Mouse (Mus musculus) neural tube, embryonic 14.5 days (tissue): ENCODE measurements at regions not wholly inside any gene's neighbourhood (a gene's known extent, or its start where the extent isn't known, plus 50 kb on each side); places are given as distances from the start of the nearest gene placed in this dataset.

Source experiments
- ATAC-seq: fragments of 200-750 bp; cut with Nextera tagmentation; 2 replicates; pipeline ENCODE4 v1.8.0; 2017; ENCODE audit warnings: low read depth, mild to moderate bottlenecking, moderate TSS enrichment, moderate library complexity
- H3K27ac ChIP-seq: fragments of 300-500 bp; sonication (generic); 2 replicates; pipeline ENCODE4 v1.5.1; 2014; ENCODE audit warnings: low read depth, mild to moderate bottlenecking, control low read depth, low read length, moderate library complexity, mixed read lengths
- H3K27me3 ChIP-seq: fragments of 300-500 bp; sonication (generic); 2 replicates; pipeline ENCODE4 v1.6.1; 2014; ENCODE audit warnings: low read length; ENCODE audit not compliant: control insufficient read depth, insufficient read depth
- H3K36me3 ChIP-seq: fragments of 300-500 bp; sonication (generic); 2 replicates; pipeline ENCODE4 v1.6.1; 2014; ENCODE audit warnings: low read length, mixed read lengths; ENCODE audit not compliant: control insufficient read depth, insufficient read depth
- H3K4me1 ChIP-seq: fragments of 300-500 bp; sonication (generic); 2 replicates; pipeline ENCODE4 v1.6.1; 2014; ENCODE audit warnings: low read length; ENCODE audit not compliant: control insufficient read depth, insufficient read depth
- H3K4me2 ChIP-seq: fragments of 300-500 bp; sonication (generic); 2 replicates; pipeline ENCODE4 v1.6.1; 2014; ENCODE audit warnings: mild to moderate bottlenecking, low read depth, low read length, control low read depth
- H3K4me3 ChIP-seq: fragments of 300-500 bp; sonication (generic); 2 replicates; pipeline ENCODE4 v1.5.1; 2014; ENCODE audit warnings: low read depth, low read length, control low read depth, mixed read lengths
- H3K9ac ChIP-seq: fragments of 300-500 bp; sonication (generic); replicated peaks from 2 replicates; pipeline ENCODE4 v1.6.1; 2014; ENCODE audit warnings: low read depth, mild to moderate bottlenecking, control low read depth, low read length, mixed read lengths
- H3K9me3 ChIP-seq: fragments of 300-500 bp; sonication (generic); 2 replicates; pipeline ENCODE4 v1.6.1; 2016; ENCODE audit warnings: low read length; ENCODE audit not compliant: control insufficient read depth
- WGBS: fragments of 180-500 bp; shearing (Covaris S2); extraction: QIAGEN DNeasy Blood & Tissue Kit; methylation state at CpG from one replicate; pipeline ENCODE4 v1.1.7; 2014; 5-methylcytosine and 5-hydroxymethylcytosine counted together

DNA sequence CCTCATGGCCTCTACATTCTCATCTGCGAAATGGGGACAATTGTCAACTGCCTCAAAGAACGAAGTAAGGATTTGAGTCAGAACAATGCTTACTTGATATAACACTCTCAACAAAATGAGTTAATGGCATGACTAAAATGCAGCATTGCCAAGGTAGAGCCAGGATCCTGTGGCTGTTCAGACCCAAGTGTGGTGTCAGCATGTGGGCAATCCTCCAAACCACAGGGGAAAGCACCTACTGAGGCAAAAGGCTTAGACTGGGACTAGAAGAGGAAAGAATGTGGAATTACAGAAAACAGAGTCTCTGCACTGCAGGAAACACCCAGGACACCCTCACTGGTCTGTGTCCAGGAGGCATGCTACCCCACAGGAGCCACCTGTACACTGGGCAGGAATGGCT lies 147.8 kb upstream of the Cdh5 start:
- Histone ChIP-seq H3K9me3 (no peaks in the 10 kb centered on the region), H3K4me3 (no peak overlapping the region), H3K4me2 (no peak overlapping the region), H3K27ac (no peak overlapping the region), H3K27me3 (no peaks in the 10 kb centered on the region), H3K9ac (no peak overlapping the region), H3K36me3 (no peaks in the 10 kb centered on the region), H3K4me1 (no peaks in the 10 kb centered on the region)
- no peak for ATAC-seq
- WGBS, result 95% methylated on average over 2 of the region's 2 CpGs

DNA sequence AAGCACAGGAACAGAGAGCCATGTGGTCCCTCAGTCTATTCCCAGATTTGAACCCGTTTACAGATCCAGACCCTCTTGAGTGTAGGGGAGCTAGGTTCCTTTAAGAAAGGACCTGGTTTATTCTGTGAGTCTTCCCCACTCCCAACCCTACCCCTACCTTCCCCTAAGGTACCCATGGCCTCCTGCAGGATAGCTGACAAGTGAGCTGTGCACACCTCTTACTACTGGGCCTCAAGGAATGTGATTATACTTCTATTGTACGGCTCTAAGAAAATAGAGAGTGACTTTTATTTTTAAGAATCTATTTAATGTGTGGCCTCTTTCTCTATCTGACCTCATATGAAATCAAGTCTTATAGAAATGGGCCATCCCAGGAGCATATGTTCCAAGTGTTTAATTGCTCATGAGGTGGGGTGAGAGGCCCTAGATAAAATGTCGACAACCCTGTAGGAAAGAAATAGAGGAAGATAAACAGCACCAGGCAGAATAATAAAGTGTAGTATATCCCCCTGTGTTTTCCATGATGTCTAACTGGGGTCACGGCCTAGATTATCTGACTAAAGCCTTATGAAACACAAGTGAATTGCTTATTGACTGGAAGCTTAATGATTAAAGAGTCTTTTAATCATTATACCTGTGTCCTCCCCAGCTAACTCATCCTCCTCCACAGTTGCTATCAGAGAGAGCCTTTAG lies 145.7 kb upstream of the Cdh5 start:
- no peak overlapping the region for H3K27ac ChIP-seq
- H3K4me3 ChIP-seq, result no peak overlapping the region
- no peaks in the 10 kb centered on the region for H3K9me3 ChIP-seq
- H3K4me2 ChIP-seq, result no peak overlapping the region
- no peak overlapping the region for H3K9ac ChIP-seq
- H3K4me1 ChIP-seq, result no peaks in the 10 kb centered on the region
- no peaks in the 10 kb centered on the region for H3K27me3 ChIP-seq
- no peaks in the 10 kb centered on the region for H3K36me3 ChIP-seq
- WGBS, result 88% methylated on average over 4 of the region's 4 CpGs
- no peak for ATAC-seq

DNA sequence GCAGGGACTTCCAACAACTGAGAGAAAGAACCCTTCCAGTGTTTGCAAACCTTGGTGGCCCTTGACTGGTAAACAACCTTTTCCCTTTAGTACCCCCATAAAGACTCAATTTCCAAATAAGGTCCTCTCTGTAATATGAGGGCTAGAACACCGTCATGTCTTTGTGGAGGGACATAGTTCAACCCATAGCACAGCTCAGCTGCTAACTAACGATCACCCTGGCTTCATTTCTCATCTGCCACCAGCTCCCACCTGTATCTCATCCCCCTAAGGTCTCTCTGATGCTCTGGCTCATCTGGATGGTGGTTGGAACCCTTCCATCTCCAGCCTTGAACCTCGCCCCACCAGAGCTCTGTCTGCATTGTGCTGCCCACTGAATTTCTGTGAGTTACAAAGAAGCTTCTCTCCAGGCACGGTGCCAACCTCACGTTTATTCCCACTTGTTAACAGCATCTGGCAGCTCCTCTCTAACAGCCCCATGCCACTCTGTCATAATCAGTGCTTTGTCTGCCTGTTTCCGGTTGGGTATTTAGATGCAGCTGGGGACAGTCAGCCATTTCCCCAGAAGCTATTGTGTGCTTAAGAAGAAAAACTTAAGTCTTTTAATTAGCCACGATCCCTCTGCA lies 137.0 kb upstream of the Cdh5 start:
- 37% methylated on average over 7 of the region's 7 CpGs for WGBS
- peak; percentile 68; the same call in 1 of the 2 replicates for ATAC-seq

DNA sequence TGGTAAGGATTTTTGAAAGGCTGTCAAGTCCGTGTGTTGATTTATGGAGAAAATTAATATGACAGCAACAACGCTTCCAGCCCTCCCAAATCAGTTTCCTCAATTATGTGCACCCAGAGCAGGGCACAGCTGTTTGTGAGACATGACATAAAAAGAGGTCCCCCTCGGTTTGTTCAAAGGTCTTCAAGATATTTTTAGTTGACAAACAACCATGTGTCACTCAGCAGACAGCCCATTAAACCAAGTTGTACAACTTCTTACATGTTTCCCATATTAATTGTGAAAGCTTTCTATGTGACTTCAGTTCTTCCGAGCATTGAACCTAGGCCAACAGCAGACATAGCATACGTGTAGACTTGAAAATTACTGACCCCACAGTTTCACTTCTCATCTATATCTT lies 131.5 kb upstream of the Cdh5 start:
- no peaks in the 10 kb centered on the region for H3K36me3 ChIP-seq
- 83% methylated on average over 5 of the region's 5 CpGs for WGBS
- no peak overlapping the region for H3K9ac ChIP-seq
- no peak overlapping the region for H3K4me3 ChIP-seq
- H3K27ac ChIP-seq, result no peak overlapping the region
- no peaks in the 10 kb centered on the region for H3K4me1 ChIP-seq
- no peak overlapping the region for H3K4me2 ChIP-seq
- no peak for ATAC-seq
- H3K9me3 ChIP-seq, result no peaks in the 10 kb centered on the region
- no peaks in the 10 kb centered on the region for H3K27me3 ChIP-seq

More for the DNA sequence above, 137.0 kb upstream of the Cdh5 start:
- no peak overlapping the region for H3K27ac ChIP-seq
- H3K4me2 ChIP-seq, result no peak overlapping the region
- H3K27me3 ChIP-seq, result no peaks in the 10 kb centered on the region
- H3K4me1 ChIP-seq, result no peaks in the 10 kb centered on the region
- H3K9ac ChIP-seq, result no peak overlapping the region
- H3K4me3 ChIP-seq, result no peak overlapping the region
- H3K36me3 ChIP-seq, result no peaks in the 10 kb centered on the region
- no peaks in the 10 kb centered on the region for H3K9me3 ChIP-seq

DNA sequence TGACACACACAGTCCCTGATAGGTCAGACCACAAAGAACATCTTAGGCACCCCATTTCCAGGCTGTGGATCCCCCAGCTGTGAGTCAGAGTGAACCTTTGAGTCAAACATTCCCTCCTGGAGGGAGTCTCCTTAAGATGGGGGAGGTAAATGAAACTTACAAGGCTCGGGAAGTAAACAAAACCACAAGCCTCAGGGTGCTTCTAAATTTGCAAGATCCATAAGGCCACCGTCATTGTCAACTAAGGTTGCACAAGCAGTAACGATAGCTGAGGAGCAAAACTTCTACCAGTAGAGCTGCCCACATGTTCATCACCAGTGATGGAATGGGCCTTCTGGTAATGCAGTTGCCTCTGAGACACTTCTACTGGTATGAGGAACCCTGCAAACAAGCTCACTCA lies 130.9 kb upstream of the Cdh5 start:
- no peak overlapping the region for H3K27ac ChIP-seq
- no peak for ATAC-seq
- H3K27me3 ChIP-seq, result no peaks in the 10 kb centered on the region
- WGBS, result 90% methylated on average over 3 of the region's 3 CpGs
- H3K4me1 ChIP-seq, result no peaks in the 10 kb centered on the region
- no peak overlapping the region for H3K4me3 ChIP-seq
- no peak overlapping the region for H3K4me2 ChIP-seq
- H3K36me3 ChIP-seq, result no peaks in the 10 kb centered on the region
- no peaks in the 10 kb centered on the region for H3K9me3 ChIP-seq
- no peak overlapping the region for H3K9ac ChIP-seq

DNA sequence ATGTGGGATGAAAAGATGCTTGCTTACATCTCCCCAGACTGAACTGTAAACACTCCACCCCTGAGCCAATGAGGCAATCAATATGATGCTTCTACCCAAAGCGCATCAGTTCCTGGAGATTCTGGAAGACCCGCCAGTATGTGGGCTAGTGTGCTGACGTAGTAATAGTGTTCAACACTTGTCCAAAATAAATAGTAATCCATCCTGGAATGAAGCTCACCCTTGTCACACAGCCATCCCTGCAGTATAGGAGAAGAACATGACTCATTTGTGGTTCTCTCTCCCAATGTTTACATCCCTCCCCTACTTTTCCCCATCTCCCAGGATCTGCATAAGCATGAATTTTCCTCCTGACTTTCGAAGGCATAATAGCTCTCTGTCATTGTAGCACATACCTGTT lies 130.5 kb upstream of the Cdh5 start:
- no peaks in the 10 kb centered on the region for H3K4me1 ChIP-seq
- no peak overlapping the region for H3K27ac ChIP-seq
- WGBS, result 92% methylated on average over 4 of the region's 4 CpGs
- no peaks in the 10 kb centered on the region for H3K36me3 ChIP-seq
- H3K4me2 ChIP-seq, result no peak overlapping the region
- no peaks in the 10 kb centered on the region for H3K27me3 ChIP-seq
- no peaks in the 10 kb centered on the region for H3K9me3 ChIP-seq
- H3K4me3 ChIP-seq, result no peak overlapping the region
- no peak overlapping the region for H3K9ac ChIP-seq
- no peak for ATAC-seq

DNA sequence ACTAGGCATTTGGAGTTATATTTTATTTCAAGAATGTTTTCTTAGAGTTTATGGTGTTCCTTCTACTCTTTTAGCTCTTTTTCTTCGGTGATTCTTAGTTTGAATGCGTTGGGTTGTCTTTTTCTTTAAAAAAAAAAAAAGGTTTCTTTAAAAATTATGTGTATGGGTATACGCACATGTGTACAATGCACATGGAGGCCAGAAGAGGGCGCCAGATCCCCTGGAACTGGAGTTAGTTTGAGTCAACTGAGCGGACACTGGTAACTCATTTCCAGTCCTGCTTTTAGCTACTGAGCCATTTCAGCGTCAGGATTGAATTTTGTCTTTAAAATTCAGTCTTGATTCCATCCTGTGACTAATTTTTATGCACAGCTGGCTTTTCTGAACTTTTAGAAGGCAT lies 124.9 kb upstream of the Cdh5 start:
- no peak for ATAC-seq
- WGBS, result 77% methylated on average over 6 of the region's 6 CpGs
- H3K9ac ChIP-seq, result no peak overlapping the region
- H3K4me2 ChIP-seq, result no peak overlapping the region
- no peaks in the 10 kb centered on the region for H3K4me1 ChIP-seq
- H3K27me3 ChIP-seq, result no peaks in the 10 kb centered on the region
- H3K27ac ChIP-seq, result no peak overlapping the region
- no peaks in the 10 kb centered on the region for H3K36me3 ChIP-seq
- no peak overlapping the region for H3K4me3 ChIP-seq
- H3K9me3 ChIP-seq, result no peaks in the 10 kb centered on the region

DNA sequence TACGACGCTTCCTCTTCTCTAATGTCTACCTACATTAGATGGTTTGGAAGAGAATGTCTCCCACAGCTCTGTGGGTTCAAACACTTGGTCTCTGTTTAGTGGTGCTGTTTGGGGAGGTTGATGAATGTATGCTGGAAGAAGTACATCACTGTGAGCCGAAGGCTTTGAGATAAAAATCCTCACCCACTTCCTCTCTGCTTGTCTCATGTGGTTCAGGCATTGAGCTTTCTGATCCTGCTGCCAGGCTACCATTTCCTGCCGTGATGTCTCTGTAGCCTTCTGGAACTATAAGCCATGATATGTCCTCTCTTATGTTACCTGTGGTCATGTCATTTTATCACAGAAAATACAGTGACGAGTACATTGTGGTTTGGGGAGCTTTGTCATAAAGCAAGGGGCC lies 122.5 kb upstream of the Cdh5 start:
- H3K9ac ChIP-seq, result no peak overlapping the region
- ATAC-seq, result no peak
- 91% methylated on average over 5 of the region's 5 CpGs for WGBS
- no peak overlapping the region for H3K4me3 ChIP-seq
- no peaks in the 10 kb centered on the region for H3K9me3 ChIP-seq
- H3K36me3 ChIP-seq, result no peaks in the 10 kb centered on the region
- H3K27ac ChIP-seq, result no peak overlapping the region
- no peaks in the 10 kb centered on the region for H3K4me1 ChIP-seq
- H3K4me2 ChIP-seq, result no peak overlapping the region
- H3K27me3 ChIP-seq, result no peaks in the 10 kb centered on the region

DNA sequence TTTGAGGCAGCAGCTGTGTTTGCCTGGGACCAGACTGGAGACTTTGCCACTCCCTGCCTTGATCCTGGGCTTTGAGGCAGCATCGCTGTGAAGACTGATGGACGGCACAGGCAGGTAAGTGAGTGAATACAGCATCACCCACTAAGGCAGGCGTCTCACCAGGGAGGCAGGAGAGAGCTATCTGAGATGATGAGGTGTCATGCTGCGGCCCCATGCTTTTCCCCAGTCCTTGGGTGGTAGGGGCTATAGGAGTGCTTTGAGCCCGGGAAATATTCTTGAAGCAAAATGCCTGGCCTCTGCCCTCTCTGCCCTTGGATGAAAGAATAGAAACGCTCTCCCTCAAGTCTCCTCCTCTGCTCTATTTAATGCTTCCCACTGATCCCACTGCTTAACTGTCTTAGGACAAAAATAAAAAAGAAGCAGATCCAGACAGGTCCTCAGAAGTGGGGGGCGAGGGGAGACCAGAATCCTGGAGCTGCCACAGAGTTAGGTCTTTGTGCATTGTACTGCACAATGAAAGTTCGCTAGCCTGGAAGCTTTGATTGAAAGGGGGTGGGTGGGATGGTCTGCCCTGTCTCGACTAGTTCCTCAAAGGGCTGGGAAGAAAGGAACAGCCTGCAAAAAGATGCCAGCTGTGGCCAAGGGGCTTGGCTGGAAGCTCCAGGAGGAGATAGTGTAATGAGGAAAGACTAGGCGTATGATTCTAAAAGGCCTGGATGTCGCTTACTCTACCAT lies 117.4 kb upstream of the Cdh5 start:
- no peaks in the 10 kb centered on the region for H3K36me3 ChIP-seq
- no peaks in the 10 kb centered on the region for H3K9me3 ChIP-seq
- no peaks in the 10 kb centered on the region for H3K27me3 ChIP-seq
- H3K4me1 ChIP-seq, result no peaks in the 10 kb centered on the region
- H3K9ac ChIP-seq, result no peak overlapping the region
- no peak overlapping the region for H3K4me2 ChIP-seq
- no peak overlapping the region for H3K27ac ChIP-seq
- no peak for ATAC-seq
- no peak overlapping the region for H3K4me3 ChIP-seq
- WGBS, result 52% methylated on average over 11 of the region's 11 CpGs
